Mouse (Mus musculus) cerebellum, postnatal 14 days (tissue): Measurements from ENCODE around the gene Cldn18.
A peak's percentile ranks its signal among the peaks of the same experiment; 100 is the strongest.

Experiments
- DNase-seq, 2 experiments: peaks; one replicate each; pipeline ENCODE4 v3.0.0; 2021; ENCODE audit warnings: mixed read lengths in 2 of 2

Gene Cldn18

GRCm38 (mm10) chr9:99681980-99682570 is 35.0 kb downstream of the Cldn18 start:
- DNase-seq, result peak; percentile 18 to 36

DNA sequence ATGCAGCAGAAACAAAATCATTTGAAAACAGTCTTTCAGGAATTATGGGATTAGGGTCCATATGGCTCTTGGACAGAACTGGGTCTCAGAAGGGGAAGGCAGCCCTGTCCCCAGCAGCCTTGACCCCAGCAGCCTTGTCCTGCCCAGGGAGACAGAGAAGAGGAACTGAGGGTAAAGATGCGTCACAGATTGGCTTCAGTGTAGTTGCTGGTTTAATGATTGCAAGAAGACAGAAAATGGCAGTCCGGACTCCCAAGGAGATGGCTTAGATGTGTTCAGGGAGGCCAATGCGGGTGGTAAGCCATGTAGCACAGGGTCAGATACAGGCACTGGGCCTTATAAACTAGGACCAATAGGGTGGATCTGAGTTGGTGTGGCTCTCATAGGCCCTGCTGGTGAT is 41.4 kb downstream of the Cldn18 start:
- no peak for DNase-seq

DNA sequence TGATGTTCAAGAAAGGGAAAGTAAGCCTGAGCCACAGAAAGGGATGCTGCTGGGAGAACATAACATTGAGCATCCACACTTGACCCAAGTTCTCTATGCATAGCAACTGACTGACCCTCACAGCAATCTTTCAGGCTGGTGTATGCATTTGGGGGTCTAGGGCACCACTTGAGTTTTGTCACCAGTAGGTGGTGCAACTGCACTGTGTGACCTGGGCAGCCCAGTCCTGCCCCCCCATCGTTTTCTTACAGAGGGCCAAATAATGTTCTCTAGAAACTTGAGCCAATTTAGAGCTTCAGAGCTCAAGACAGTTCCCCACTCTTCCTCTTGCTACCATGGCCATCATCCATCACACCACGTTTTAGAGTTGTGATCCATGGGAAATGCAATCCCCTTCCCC is 45.5 kb downstream of the Cldn18 start:
- peak; percentile 42 to 58 for DNase-seq

- no peak for DNase-seq
Measured at GRCm38 (mm10) chr9:99667596-99667995, 49.5 kb downstream of the Cldn18 start.

DNA sequence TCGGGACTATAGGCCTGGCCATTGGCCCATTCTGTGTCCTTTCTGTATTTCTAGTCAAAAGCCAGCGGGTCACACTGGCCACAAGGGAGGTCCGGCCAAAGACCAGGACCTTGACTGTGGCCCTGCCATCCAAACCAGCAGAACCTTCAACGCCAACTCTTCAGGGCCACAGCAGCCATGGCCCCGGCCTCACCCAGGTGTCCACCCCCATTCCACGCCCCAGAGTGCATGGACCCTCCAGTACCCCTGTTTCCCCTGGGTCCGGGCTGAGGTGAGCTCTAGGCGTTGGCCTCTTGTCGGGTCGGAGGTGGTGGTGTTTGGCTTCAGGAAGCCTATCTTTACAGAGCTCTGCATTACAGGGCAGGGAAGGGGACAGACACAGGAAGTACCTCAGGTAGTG is 54.2 kb downstream of the Cldn18 start:
- DNase-seq, result no peak

DNA sequence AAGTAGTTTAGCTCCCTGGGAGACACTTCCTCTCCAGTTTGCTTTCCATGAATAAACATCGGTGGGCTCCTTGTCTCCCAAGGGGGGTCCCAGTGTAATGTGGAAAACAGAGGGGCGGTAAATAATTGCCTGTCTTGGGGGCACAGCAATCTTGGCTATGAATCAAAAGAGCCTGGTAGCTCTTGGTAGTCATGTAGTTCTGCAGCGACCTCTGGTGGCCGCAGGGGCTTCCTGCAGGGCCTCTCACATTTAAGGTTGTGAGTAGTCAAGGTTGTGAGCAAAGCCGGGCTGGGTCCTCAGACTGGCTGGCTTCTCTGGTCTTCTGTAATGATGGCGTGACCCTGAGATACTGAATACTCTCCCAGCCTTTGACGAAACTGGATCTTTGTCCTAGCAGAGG is 54.7 kb downstream of the Cldn18 start:
- peak; percentile 75 to 84 for DNase-seq

GRCm38 (mm10) chr9:99661606-99662166 is 55.4 kb downstream of the Cldn18 start:
- no peak for DNase-seq

DNA sequence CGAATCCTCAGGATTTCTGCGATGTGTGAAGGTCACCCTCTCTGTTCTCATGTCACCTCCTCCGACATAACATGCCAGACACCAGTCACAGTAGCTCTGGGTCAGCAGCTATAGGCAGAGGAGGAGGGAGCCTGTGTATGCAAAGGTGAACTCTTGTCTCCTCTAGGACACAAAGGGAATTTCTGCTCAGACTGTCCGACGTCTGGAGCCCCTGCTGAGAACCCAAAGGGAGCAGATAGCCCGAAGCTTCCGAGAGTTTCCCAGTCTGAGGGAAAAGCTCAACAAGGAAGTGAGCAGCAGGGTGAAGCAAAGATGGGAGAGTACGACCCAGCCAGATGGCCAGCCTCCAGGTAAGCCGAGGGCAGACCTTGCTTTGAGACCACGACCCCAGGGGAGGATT is 56.3 kb downstream of the Cldn18 start:
- DNase-seq, result no peak

- DNase-seq, result no peak
Measured at GRCm38 (mm10) chr9:99646102-99646501, 71.0 kb downstream of the Cldn18 start.

GRCm38 (mm10) chr9:99645416-99645815 is 71.7 kb downstream of the Cldn18 start:
- DNase-seq, result no peak

- no peak for DNase-seq
Measured at GRCm38 (mm10) chr9:99639957-99640356, 77.1 kb downstream of the Cldn18 start.
